Mouse (Mus musculus): ENCODE results near the gene Ociad2.

Gene Ociad2

GRCm38 (mm10) chr5:73301601-73302307 is 39.1 kb downstream of the Ociad2 start:
- DNase-seq: no peak

GRCm38 (mm10) chr5:73295916-73296315 is 44.9 kb downstream of the Ociad2 start:
- DNase-seq: no peak

- no peak for DNase-seq
Observed at GRCm38 (mm10) chr5:73295016-73295415, 45.8 kb downstream of the Ociad2 start.

- DNase-seq: no peak
Observed at GRCm38 (mm10) chr5:73293458-73293827, 47.4 kb downstream of the Ociad2 start.

GRCm38 (mm10) chr5:73292502-73293457 is 48.0 kb downstream of the Ociad2 start, which contains the start of gene Ociad1:
Gene Ociad1, plus strand, starts transcription at chr5:73292784.
- peak; percentile 90 to 94 for DNase-seq

GRCm38 (mm10) chr5:73289900-73290299 is 50.9 kb downstream of the Ociad2 start:
- no peak for DNase-seq

- no peak for DNase-seq
Observed at GRCm38 (mm10) chr5:73286603-73287002, 54.2 kb downstream of the Ociad2 start.

GRCm38 (mm10) chr5:73285470-73285978 is 55.3 kb downstream of the Ociad2 start:
- DNase-seq: no peak

GRCm38 (mm10) chr5:73284046-73284445 is 56.8 kb downstream of the Ociad2 start:
- DNase-seq: no peak

GRCm38 (mm10) chr5:73280567-73280850 is 60.3 kb downstream of the Ociad2 start:
- no peak for DNase-seq

- no peak for DNase-seq
Observed at GRCm38 (mm10) chr5:73279732-73280566, 60.9 kb downstream of the Ociad2 start.

GRCm38 (mm10) chr5:73279190-73279589 is 61.6 kb downstream of the Ociad2 start:
- no peak for DNase-seq

- no peak for DNase-seq
Observed at GRCm38 (mm10) chr5:73274941-73275340, 65.9 kb downstream of the Ociad2 start.

GRCm38 (mm10) chr5:73273171-73273570 is 67.7 kb downstream of the Ociad2 start:
- no peak for DNase-seq
